Mouse (Mus musculus): ENCODE data around the gene Resp18. TPM values are rescaled to one million over a fixed set of nuclear protein-coding genes. Genes with fewer than 3 reads are reported as not detected.

Resp18 gene
- total and polyA plus RNA-seq, 3 experiments = not detected

DNA sequence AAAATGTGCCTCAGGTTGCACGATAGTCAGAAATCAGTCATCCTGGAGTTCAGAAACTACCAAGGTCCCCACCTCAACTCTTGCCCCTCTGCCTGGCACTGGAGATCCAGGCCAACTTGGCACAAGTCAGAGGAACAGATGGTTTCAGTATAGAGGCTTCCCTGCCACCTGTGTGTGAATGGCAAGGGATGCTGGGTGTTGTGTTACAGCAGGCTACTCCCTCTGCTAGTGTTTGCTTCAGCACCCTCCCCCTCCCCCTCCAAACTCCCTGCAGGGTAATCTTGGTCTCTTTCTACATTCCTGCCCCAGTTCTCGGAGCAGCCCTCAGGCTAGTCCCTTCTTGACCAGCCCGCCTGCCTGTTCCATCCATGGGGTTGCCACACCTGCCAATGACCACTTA is 27.7 kb downstream of the Resp18 start:
- Histone ChIP-seq H3K9me3 (replicated peaks; ENCODE audit: low read length) (no peaks in the 10 kb centered on the region), H3K36me3 (replicated peaks in 1 of 2; ENCODE audit: control insufficient read depth in 1 of 2, insufficient read depth in 1 of 2, low read length in 1 of 2) (peaks cover under 1 to 20% of the 10 kb centered on the region in 2 experiments), H3K9ac (ENCODE audit: insufficient read depth, low read depth) (no peak overlapping the region), H3K27me3 (replicated peaks) (peaks cover 7% of the 10 kb centered on the region), H3K27ac (ENCODE audit: insufficient read depth, low read depth) (no peak overlapping the region), H3K4me3 (replicated peaks in 1 of 3; ENCODE audit: low read depth in 2 of 3, low read length in 2 of 3, poor library complexity in 1 of 3) (no peak overlapping the region), H3K4me2 (ENCODE audit: insufficient read depth, low read depth, poor library complexity, severe bottlenecking) (peak overlapping the region; percentile 27; the same call in 1 of the 2 replicates), H3K79me2 (replicated peaks; ENCODE audit: control insufficient read depth, extremely low read depth, insufficient read depth, poor library complexity, severe bottlenecking) (no peaks in the 10 kb centered on the region), H3K4me1 (ENCODE audit: control insufficient read depth in 1 of 2, insufficient read depth in 2 of 2) (peaks cover 9 to 29% of the 10 kb centered on the region in 2 experiments)
- dilution Hi-C loops (cut with MboI; ENCODE audit: extremely low pct_ligation_motif_present, extremely low pct_unique_long_range_greater_than_20kb, low sequenced_read_pairs) = no loop called here
- in situ Hi-C loops (cut with MboI; ENCODE audit: low pct_ligation_motif_present, low pct_unique_long_range_greater_than_20kb, low sequenced_read_pairs) = loop anchor here (25.0 kb wide), 1 partner anchor 313 kb away; the partner anchor contains the start of gene Cfap65
- TF ChIP-seq MXI1 (IDR thresholded peaks at IDR 0.05; ENCODE audit: low read depth, low read length) (no peak), TBP (conservative IDR thresholded peaks at IDR 0.05; ENCODE audit: low read depth, low read length) (no peak), USF2 (conservative IDR thresholded peaks at IDR 0.05; ENCODE audit: low read depth, low read length) (no peak), PAX5 (IDR thresholded peaks at IDR 0.05; ENCODE audit: low read length) (no peak), EP300 (IDR thresholded peaks at IDR 0.05; ENCODE audit: low read length) (no peak)
- peak; percentile 13 for DNase-seq (ENCODE audit: extremely low read depth)

- H3K9me3 ChIP-seq (replicated peaks; ENCODE audit: low read length) = no peaks in the 10 kb centered on the region
- no peaks in the 10 kb centered on the region for H3K79me2 ChIP-seq (replicated peaks; ENCODE audit: control insufficient read depth, extremely low read depth, insufficient read depth, poor library complexity, severe bottlenecking)
- dilution Hi-C loops (cut with MboI; ENCODE audit: extremely low pct_ligation_motif_present, extremely low pct_unique_long_range_greater_than_20kb, low sequenced_read_pairs) = no loop called here
- peaks cover 6% of the 10 kb centered on the region for H3K27me3 ChIP-seq (replicated peaks)
- H3K4me2 ChIP-seq (ENCODE audit: insufficient read depth, low read depth, poor library complexity, severe bottlenecking) = no peak overlapping the region
- no peak overlapping the region for H3K9ac ChIP-seq (ENCODE audit: insufficient read depth, low read depth)
- no peak overlapping the region for H3K27ac ChIP-seq (ENCODE audit: insufficient read depth, low read depth)
- in situ Hi-C loops (cut with MboI; ENCODE audit: low pct_ligation_motif_present, low pct_unique_long_range_greater_than_20kb, low sequenced_read_pairs) = no loop called here
- TF ChIP-seq USF1 (IDR thresholded peaks at IDR 0.05; ENCODE audit: low read depth, low read length) (no peak), PAX5 (IDR thresholded peaks at IDR 0.05; ENCODE audit: low read length) (no peak), EP300 (IDR thresholded peaks at IDR 0.05; ENCODE audit: low read length) (no peak), UBTF (IDR thresholded peaks at IDR 0.05; ENCODE audit: low read depth, low read length) (no peak), TCF12 (IDR thresholded peaks at IDR 0.05; ENCODE audit: low read depth, low read length) (no peak), ZC3H11A (IDR thresholded peaks at IDR 0.05; ENCODE audit: low read depth, low read length) (no peak), SIN3A (IDR thresholded peaks at IDR 0.05; ENCODE audit: low read length) (no peak), CTCF (conservative IDR thresholded peaks at IDR 0.05 in 1 of 2, IDR thresholded peaks at IDR 0.05 in 1 of 2; ENCODE audit: low read depth in 2 of 2, low read length in 2 of 2) (no peak), USF2 (conservative IDR thresholded peaks at IDR 0.05; ENCODE audit: low read depth, low read length) (no peak), MXI1 (IDR thresholded peaks at IDR 0.05; ENCODE audit: low read depth, low read length) (no peak), ZNF384 (IDR thresholded peaks at IDR 0.05; ENCODE audit: low read depth, low read length) (no peak), MYC (IDR thresholded peaks at IDR 0.05; ENCODE audit: low read depth, low read length) (no peak), SMC3 (IDR thresholded peaks at IDR 0.05; ENCODE audit: low read depth, low read length) (no peak), BHLHE40 (IDR thresholded peaks at IDR 0.05; ENCODE audit: low read depth, low read length) (no peak)
- H3K4me1 ChIP-seq (ENCODE audit: control insufficient read depth in 1 of 2, insufficient read depth in 2 of 2) = peaks cover 6 to 26% of the 10 kb centered on the region in 2 experiments
- no peak overlapping the region for H3K4me3 ChIP-seq (replicated peaks in 1 of 3; ENCODE audit: low read depth in 2 of 3, low read length in 2 of 3, poor library complexity in 1 of 3)
- DNase-seq (ENCODE audit: extremely low read depth) = no peak
- peaks cover 16 to 43% of the 10 kb centered on the region in 2 experiments for H3K36me3 ChIP-seq (replicated peaks in 1 of 2; ENCODE audit: control insufficient read depth in 1 of 2, insufficient read depth in 1 of 2, low read length in 1 of 2)
Measured at GRCm38 (mm10) chr1:75248041-75248772, 30.0 kb downstream of the Resp18 start.

All from CH12.LX (cell line).